Mouse (Mus musculus) retina, embryonic 14.5 days (tissue): Measurements from ENCODE around the gene Pih1d3.

ENCODE experiments used
- DNase-seq: peaks from one replicate; pipeline ENCODE4 v3.0.0-alpha.2; 2015; ENCODE audit warnings: low spot score

Pih1d3 gene

DNA sequence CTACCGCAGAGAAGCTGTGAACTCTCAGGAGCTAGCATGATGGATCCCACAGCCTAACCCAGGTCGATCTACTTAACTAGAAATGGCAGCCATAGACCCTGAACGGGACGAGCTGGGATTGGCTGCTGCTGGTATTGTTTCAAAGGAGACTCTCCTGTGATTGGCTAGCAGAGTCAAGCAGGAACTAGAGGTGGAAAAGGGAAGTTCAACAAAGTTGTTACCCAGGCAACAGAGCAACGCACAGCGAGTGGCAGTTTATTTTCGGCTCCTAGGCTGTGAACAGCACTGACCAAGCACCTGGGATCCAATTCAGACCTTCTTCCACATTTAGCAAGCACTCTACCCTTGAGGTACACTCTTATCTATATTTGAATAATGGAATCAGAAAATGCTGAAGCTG, at the start of gene Pih1d3, which contains the start of gene 4931428L18Rik:
Gene Pih1d3 (plus strand): TSS at position 275 of the 400 bp plus-strand sequence.
Gene 4931428L18Rik (minus strand): TSS at position 121 of the 400 bp plus-strand sequence.
- no peak for DNase-seq

DNA sequence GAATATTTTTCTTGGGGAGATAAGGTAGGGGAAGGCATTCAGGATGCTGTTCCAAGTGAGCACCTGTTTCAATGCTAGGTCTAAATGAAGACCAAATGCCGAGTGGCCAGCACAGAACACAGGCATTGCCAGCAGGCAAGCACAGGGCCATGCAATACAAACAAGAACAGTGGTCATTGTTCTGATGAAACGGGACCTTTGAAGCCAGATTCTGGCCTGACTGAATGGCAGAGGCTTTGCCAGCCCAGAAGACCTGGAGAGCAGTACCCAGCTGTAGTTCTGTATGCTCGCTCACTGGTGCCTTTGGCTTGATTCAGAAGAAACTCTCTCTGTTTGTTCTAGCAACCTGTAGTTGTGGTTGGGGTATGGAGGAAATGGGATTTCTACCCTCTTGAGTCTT, 47.2 kb upstream of the Pih1d3 start:
- no peak for DNase-seq

DNA sequence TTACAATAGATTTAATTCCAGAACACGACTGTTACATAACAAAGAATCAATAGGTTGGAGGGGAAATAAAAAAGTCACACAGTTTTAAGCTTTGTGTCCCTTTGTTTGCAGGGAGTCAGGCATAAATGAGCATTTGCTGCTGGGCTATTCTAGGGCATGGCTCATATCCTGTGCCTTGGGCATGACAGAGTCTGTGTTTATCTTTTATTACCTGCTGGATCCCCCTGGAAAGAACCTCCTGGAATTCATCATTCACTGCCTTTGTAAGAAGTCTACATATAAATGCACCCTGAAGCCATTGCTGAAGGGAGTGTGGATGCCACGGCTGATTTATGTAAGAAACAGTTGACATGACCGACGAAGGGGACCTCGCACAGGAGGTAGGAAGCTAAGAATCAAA, 46.5 kb upstream of the Pih1d3 start, which contains the start of gene Lgsn:
Gene Lgsn (plus strand): TSS at position 301 of the 400 bp plus-strand sequence.
- no peak for DNase-seq

DNA sequence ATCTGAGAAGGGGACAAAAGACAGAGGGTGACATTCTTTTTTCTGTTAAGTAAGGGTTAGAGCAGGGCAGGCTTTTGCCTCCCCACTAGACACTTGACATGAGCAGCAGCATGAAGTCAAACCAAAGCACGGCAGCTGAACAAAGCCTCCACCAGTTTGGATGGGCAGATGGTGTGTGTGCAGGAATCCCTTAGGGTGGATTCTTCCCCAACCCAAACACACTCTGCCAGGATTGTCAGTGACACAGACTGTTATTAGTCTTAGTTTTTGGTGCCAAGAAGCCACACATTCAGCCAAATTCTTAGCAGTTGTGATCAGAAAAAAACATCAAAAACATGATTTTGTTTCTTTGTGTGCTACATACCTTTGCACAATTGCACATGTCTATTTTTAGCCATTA, 44.4 kb upstream of the Pih1d3 start:
- DNase-seq = no peak

DNA sequence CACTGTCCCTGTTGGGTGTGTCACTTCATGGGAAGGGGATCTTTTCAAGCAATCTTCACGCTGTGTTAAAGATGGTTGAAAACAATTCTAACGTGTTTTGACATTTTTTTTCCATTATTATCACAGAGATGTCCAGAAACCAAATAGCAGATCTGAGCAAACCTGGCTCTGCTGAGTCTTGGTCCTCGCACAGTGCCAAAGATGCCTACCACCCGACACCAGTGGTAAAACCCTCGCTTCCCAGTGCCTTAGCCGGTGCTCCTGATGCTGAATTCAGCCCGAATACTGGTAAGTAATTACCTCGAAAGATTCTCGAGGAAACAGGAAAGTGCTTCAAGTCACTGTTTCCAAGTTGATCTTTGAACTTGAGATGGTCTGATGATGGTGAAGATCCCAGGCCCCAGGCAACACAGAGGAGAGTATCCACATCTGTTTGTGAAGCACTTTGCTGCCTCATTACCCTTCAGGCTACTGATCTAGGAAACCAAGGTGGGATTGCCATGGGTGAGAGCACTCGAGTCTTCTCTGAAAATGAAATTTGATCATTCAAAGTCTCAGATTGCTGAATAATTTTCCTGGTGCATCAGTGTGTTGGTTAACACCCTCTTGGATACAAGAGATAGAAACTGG, 32.3 kb upstream of the Pih1d3 start:
- DNase-seq = no peak

DNA sequence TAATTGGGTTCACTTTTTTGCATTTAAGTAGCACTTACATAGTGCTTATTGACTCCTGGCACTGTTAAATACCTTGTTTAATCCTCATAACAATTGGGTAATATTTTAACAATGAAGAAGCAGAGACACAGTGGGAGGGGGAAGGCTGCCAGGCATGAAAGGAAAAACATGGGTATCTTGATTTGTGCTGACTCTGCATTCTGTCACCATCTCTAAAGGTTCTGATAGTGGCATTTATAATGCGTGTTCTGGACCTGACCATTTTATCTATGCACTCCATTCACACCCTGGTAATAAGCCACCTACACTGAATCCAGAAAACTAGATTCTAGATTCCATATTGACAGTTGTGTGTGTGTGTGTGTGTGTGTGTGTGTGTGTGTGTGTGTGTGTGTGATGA, 27.0 kb upstream of the Pih1d3 start:
- no peak for DNase-seq

DNA sequence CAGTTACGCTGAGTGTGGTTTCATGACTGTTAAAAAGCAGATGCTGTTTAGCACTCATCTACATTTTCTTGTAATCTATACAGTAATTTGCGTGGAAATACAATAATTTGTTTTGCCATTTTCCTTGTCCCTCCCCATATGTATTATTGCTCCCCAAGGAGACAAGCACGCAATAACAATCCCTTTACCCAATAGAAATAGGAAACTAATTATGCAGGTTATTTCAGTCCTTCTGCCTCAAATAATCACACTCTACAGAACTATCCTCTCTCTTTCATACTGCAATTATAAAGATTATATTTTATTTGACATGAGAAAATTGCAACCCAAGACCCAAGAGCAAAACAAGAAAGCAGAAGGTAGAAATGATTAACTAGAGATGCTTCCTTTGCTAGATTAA, 25.7 kb upstream of the Pih1d3 start:
- DNase-seq = no peak

DNA sequence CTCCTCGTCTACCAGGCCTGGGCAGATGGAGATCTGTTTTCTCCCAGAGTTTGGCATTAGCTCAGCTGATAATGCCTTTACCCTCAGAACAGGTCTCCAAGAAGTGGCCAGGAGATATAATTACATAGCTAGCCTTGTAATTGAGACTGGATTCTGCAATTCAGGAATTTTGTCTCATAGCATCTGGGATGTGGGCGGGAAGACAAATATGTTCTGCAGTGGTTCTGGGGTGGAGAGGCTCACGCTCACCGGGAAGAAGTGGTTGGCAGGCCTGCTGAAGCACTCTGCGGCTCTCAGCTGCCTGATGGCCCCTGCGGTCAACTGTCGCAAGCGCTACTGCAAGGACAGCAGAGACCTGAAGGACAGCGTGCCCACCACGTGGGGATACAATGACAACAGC, 18.9 kb upstream of the Pih1d3 start:
- DNase-seq = no peak

DNA sequence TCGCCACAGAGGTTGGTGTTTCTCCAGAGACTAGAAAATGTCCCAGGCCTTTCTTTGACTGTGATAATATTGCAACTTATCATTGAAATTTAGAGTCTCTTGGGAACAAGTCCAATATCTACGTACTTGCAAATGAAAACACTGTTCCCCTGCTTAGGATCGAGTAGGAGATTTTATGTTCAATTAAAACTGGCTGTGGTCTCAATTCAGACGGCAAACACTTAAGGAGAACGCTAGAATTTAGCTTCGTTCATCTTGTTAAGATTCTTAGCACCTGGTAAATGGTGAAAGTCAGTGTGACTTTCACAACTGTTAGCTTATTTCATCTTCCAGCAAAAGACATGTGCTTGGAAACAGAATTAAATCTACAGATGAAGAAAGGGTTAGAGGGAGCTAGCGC, 17.3 kb upstream of the Pih1d3 start:
- DNase-seq = no peak

DNA sequence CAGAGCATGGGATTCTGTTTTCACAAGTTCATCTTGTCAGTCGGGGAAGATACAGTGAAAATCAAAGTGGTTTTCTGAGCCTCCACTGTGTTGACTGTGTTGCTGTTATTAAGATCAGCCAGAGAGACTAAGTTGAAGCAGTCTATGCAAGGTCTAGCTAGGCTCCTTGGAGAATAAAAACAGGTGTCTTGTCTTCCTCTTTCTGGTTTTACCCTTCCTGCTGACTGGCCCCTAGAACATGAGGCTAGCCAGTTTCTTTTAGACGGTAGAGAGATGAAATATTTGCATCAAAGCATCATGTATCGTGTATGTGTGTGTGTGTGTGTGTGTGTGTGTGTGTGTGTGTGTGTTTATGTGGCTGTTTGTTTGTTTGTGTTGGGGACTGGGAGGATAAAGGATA, 16.9 kb upstream of the Pih1d3 start:
- DNase-seq = no peak

DNA sequence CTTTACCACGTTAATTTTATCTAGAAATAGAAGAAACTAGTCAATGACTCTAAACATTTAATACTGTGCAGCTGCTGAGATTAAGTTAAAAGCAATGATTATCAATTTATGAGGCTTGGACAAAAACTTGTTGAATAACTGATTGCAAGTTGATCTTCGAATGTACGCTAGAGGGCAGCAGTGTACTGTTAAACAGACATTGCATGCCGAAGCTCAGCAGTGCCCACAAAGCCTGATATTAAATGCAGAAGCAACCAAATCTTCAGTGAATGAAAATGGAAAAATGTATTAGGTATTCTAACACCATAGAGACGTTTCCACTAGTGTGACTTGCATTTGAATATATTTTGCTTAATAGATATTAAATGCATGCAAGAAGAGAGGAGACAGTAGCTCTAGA, 12.5 kb upstream of the Pih1d3 start:
- peak; percentile 90 for DNase-seq

DNA sequence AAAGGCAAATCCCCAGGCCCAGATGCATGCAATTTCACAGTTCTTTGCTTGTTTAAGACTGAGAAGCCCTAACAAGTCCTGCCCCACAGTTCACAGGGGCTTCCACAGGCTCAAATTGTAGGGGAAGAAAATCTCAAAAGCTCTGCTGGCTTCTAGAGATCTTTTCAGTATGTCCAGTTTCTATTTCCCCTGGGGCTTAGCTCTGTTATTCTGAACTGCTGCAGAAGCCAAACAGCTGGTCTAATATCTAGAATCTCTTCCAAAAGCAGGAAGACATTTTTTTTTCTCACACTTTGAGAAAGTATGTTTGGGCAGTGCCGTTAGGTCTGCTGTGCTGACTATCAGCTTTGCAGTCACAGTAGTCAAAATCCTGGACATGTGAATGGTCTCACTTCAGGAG, 7.8 kb upstream of the Pih1d3 start:
- DNase-seq = no peak

DNA sequence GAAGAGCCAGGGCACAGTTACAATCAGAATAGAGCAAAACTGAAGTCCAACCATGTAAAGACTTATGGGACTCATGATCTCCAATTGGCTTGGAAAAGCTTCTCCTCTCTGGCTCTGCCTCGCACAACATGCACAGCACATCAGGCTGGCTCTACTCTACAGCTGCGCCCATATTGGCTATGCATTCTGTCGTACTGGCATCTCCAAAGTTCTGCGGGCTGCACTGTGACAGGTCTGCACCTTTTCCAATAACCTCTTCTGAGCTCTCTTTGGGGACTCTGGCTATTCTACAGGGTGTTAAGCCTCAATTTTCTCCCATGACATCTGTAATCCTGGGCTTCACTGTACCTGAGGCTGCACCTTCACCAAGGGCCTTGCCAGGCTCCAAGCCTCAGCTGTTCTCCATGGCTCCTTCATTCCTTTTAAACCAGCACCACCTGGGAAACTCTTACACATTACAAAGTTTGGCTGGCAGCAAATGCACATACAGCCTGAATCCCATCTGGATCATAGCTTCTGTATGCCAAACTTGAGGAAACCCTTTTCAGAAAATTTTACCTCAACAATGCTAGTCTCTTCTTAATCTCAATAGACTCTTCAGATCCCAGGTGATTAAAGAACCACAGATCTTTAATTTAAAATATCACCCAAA, 1.9 kb upstream of the Pih1d3 start:
- no peak for DNase-seq

DNA sequence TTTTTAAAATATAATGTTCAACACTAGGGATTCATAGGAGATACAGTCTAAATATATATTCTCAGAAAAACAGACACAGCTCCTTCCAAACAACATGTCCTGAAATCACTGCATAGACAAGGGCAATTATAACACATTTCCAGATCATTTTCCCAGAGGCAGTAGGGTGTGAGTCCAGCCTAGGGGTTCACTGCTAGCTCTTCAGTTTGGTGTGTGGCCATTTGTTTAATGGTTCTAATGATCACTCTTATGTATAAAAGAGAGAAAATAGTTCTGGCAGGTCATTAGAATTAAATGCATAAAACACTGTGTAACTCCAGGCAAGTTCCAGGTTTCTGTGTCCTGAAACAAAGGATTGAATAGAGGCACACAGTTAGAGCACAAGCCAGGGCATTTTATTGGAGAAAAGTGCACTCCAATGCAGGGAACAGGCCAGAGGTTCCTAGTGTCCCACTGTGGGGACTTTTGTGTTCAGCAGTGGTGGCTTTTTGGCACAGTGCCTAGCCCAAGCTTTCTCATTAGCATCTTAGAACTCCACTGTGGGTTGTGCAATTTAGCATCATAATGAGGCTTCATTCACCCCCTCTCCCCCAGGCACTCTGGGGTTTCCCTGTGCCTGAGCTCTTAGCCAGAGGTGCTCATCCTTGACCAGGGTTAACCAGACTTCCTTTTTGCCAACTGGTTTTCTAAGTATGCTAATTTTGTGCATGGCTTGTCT, 10.8 kb downstream of the Pih1d3 start:
- DNase-seq = peak; percentile 63

DNA sequence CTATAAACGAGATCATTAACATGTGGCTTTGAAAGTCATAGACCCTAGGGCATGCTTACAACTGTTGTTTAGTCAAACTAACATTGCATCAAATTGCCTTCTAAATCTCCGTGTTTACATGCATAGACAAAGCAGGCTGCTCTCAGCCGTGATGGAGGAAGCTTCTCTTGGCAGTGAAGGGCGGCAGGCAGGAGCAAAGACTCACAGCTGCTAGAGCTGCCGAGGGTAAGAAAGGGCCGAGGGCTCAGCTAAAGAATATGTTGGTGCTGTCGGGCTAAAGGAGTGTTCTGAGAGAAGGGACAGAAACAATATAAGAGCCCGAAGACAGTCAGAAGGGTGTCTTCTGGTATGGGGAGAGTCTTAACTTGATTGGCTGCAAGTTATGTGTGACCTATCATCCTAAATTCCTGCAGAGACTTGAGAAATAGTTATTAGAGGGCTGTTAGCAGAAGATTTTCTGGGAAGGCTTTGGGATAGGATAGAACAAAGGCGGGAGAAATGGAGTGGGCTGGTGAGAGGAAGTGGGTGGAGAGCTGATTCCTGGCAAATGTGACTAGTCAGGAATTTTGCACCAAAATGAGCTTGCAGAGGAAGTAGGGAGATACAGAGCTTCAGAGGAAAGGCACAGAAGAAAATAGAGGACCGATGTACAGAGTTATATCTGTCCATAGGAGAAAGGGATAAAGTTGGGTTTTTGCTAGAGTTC, 37.7 kb downstream of the Pih1d3 start:
- DNase-seq = no peak
